Mouse (Mus musculus): ENCODE results near the gene Gm5129.
A peak's percentile ranks its signal among the peaks of the same experiment; 100 is the strongest.
"Not testable (repeated sequence)": the region's sequence is repeated elsewhere in the genome, so short reads cannot be mapped to it uniquely, and the experiment has no call there.

The Gm5129 gene

DNA sequence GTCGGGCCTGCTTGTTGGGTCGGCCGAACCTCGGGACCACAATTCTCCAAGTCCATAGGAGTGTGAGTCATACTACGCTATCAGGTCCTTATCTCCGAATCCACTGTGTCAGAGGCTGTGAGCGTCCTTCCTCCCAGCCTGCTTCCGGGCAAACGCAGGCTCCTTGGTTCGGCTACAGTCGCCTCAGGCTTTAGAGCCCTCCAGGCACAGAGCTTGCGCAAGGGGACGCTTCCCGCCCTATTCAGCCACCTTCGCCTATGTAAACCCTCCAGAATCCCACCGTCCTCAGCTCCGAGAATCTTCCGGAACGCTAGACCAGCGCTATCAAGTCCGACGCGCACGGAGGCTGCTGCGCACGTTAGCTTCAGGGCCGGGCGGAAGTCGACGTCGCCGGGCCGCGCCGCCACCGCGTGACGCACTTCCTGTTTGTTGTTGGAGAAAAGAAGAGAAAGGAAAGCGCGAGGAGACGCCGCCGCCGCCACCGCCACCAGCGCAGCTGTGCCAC, at the start of gene Gm5129, which contains the start of gene Dnajb6:
Gm5129 (minus strand) TSS at position 380 of the 505 bp plus-strand sequence.
Dnajb6 (plus strand) TSS at position 132 of the 505 bp plus-strand sequence.
- DNase-seq (ENCODE audit: low spot score in 2 of 2) = peak; percentile 99

DNA sequence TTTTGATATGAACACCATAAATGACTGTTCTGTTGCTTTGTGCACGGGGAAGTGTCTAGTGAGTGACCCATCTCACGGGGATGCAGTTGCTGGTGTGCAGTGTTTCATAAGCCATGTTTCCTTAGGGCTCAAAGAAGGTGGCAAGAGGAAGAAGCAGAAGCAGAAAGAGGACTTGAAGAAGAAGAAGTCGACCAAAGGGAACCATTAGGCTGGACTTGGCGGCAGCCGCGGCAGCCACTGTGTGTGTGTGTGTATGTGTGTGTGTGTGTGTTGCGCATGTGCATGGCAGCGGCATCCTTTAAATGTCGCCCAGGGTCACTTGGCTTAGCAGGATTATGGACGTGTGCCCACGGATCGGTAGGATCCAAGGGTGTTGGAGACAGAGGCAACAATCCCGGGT, 49.2 kb upstream of the Gm5129 start:
- DNase-seq (ENCODE audit: low spot score in 2 of 2) = not testable (repeated sequence)

DNA sequence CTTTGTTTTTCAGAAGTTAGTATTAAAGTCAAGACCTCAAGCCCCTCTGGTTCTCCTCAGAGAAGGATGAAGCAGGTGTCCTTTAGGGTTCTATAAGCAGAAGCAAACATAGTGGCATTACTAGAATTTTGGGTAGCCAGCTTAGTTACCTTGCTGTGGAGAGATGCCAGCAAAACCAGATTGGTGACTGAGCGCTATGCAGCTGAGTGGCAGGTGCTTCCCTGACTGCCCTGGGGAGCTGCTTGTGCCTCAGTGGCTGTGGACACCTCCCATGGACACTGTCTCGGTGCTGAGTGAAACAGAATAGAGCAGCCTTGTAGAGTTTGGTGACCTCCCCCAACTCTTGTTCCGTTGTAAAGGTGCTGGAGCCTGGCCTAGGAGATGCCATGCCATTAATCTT, 46.5 kb upstream of the Gm5129 start:
- DNase-seq (ENCODE audit: low spot score in 2 of 2) = no peak

DNA sequence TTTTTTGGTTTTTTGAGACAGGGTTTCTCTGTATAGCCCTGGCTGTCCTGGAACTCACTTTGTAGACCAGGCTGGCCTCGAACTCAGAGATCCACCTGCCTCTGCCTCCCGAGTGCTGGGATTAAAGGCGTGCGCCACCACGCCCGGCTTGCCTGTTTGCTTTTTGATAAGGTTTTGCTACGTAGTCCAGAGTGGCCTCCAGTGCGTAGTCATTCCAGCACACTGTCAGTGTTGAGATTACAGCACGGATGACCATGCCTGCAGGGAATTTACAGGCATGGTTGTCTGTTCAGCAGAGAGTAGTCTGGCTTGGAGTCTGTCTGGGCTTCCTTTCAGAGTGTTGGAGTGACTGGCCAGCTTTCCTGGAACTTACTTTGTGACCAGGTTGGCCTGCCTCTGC, 44.0 kb upstream of the Gm5129 start:
- DNase-seq (ENCODE audit: low spot score in 2 of 2) = not testable (repeated sequence)

DNA sequence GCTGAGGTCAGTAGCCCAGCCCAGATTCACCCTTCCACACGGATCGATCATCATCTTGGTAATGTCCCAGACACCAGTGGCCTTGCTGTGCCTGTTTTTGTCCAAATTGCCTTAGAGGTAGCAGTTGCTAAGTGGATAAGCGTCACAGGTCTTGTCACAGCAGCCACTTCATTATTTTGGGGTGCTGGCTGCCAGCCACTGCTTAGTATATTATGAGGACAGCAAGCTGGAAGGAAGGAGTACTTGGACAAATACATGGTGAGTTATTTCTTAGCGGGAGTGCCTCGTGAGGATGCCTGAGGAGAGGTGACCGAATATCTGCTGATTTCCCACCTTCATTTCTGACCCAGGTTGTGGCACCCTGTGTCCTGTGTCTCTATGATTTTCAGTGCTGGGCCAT, 42.3 kb upstream of the Gm5129 start:
- no peak for DNase-seq (ENCODE audit: low spot score in 2 of 2)

DNA sequence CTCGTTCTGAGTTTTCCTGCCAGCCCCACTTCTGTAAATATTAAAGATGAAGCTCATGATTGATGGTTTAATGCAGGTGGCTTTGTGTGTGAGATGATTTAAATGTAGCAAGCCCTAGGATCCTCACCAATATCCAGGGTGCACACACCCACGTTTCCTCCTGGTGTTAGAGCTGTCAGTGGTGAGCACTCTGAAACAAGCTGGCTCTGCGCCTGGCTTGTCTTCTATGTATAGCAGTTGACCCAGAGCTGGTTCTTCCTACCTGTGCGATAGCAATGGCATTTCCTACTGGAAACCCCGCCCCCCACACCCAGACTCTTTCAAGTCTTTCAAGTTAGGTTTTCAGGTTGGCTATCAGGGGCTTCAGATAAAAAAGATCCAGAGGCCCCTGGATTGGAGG, 39.7 kb upstream of the Gm5129 start:
- DNase-seq (ENCODE audit: low spot score in 2 of 2) = no peak

DNA sequence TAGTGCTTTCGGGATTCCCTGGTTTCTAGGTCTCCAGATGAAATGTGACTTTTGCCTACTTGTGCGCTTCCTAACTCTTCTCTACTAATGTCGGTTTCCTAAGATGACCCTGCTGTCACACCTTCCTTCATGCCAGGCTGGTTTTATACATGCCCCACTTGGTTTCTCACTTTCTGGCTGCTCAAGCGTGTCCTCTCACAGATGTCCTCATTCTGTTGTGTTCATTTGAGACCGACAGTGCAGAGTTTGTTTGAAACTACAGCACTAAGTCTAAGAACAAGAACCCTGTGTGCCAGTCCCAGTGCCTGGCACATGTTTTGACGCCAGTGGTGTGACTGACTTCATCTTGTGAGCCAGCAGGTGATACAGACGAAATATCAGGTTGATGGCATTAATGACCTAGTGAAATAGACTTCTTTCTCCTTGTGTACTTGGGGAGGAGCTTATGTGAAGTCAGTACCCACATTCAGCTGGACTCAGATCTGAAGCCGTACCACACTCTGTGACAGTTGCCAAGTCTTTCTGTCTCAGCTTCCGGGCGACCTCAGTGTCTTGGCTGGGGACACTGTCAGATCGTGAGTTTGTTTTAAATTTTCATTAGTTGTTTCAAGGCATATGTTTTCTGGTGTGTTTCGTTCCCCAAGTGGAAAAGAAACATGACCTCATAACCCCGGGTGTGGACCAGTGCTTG, 37.9 kb upstream of the Gm5129 start:
- no peak for DNase-seq (ENCODE audit: low spot score in 2 of 2)

DNA sequence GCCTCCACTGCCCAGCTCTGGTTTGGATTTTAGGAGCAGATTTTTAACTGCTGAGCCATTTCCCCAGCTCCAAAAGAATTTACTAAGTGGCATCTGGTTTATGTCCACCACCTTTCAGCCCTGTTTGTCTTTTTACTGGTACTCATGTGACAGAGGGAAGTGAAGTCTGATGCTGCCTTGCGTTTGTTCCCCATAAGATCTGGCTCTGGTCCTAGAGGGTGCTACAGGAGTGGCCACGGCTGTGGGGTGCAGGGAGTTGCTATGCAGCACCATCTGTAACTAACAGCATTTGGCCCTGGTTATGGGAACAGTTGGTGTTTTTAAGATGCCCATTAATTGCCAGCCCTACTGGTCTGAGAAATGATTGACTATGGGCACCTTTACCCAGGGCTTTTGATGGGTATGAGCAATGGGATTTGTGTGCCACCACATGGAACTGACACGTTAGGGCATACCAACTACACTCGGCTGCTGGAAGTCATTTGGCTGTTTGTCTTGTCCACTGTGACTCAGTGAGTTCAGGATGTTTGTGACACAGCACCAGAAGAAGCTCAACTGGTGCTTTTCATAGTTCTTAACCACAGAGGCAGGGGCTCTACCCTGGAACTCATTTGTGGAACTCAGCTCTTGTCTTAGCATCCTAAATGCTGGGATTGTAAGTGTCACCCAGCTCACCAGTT, 37.1 kb upstream of the Gm5129 start:
- DNase-seq (ENCODE audit: low spot score in 2 of 2) = no peak

DNA sequence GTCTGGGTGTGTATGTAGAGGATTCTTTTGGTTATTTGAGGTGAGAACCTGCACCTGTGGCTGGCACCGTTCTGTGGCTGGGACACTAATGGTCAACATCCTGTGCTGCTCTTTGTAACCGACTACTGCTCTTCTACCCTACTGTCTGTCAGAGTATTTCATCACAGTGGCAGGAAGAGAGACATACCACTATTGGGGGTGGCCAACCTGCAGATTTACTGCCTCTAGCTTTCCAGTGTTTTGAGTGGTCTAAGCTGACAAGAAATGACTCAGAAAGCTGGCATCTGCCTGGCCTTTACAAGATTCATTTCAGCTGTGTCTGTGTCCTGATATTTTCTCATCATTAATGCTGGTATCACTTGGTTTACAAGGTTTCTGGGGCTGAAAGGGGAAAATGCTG, 36.3 kb upstream of the Gm5129 start:
- DNase-seq (ENCODE audit: low spot score in 2 of 2) = no peak

DNA sequence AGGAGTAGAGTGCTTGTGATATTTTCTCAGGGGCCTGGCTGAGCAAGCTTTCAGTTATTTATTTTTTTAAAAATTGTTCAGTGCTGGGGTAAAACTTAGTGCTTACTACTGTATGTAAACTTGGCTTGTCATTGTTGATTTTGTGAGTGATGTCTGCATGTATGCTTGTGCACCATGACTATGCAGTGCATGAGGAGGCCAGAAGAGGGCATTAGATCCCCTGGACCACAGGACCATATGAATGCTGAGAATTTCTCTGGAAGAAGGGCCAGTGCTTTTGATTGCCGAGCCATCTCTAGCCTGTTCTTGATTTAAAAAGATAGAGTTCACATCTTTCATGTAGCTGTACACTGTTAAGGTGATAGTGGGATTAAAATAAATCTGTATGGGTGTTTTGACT, 35.2 kb upstream of the Gm5129 start:
- DNase-seq (ENCODE audit: low spot score in 2 of 2) = no peak

DNA sequence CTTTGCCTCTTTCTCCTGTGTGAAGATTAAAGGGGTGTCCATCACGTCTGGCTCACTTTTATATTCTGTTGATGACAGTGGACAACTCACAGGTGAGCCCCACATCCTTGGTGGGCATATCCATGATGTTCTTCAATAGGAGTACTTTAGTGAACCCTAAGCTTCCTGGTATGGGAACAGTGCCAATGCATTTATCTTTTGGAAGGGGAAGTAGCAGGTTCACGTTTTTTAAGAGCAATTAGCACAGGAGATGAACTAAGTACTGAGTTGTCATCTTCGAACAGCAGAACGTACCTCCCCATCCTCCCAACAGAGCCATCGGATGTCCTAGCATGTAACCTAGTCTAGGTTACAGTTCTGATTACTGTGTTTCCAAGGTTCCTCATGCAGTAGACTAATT, 23.6 kb upstream of the Gm5129 start:
- DNase-seq (ENCODE audit: low spot score in 2 of 2) = no peak

DNA sequence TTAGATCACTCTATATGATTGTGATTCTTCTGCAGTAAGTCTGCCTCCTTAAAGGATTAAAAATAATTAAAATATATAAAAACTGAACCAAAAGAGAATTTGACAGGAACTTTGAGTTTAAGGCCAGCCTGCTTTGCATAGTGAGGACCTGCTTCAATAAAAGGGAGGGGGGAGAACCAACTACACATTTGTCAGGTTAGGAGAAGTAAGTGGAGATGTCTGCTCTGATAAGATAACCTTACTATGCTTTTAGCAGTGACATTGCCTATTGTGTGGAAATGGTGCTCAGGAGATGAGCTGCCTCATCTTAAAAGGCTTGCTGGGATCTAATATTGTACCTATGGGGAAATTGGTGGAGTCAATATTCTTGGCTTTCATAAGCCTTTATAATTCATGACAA, 17.2 kb upstream of the Gm5129 start:
- no peak for DNase-seq (ENCODE audit: low spot score in 2 of 2)

DNA sequence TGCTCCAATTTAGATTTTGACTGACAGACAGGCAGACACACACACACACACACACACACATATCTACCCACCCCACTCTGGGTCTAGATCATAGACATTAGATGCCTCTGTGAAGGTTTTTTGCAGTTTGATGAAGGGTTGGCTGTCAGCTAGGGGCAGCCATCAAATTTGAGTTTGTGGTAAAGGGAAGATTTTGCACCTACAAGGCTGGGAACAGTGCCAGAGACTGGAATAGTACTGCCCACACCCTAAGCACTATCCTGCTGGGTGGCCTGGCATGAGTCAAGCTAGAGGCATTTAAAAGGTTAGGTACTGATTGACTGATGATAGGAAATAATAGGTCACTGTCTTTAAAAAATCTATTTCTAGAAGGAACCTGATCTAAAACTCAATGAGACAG, 15.6 kb upstream of the Gm5129 start:
- no peak for DNase-seq (ENCODE audit: low spot score in 2 of 2)

DNA sequence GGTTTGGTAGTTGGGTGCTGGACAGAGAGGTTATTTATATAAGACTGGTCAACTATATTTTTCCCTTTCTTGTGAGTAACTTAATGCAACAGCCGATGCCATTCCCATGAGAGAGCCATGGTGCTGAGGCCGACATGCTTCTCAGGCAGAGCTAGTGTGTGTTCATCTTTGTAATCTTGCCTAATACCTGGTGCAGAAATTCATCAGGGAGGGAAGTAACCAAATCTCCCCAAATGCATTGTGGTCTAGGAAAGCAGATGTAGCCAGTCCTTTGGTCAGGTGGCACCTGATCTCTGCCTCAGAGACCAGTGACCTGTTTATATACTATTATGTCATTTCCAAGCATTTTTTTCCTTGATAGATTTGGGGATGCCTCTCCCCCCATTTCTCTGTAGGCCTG, 11.9 kb upstream of the Gm5129 start:
- no peak for DNase-seq (ENCODE audit: low spot score in 2 of 2)

DNA sequence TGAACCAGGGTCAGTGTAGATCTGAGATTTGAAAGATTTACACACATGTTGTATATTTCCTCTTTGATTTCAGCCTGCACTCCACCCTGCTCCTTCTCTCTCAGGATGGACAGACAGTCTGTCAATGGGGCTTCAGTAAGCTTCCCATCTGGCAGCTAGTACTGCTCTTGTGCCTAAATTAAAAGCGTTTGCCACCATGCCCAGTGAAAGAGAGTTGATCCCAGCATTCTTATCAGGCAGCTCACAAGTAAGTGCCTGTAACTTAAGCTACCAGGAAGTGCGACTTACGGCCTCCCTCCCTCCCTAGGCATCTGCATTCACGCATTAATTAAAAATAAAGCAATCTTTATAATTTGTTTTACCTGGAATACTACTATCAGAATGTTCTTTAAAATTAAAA, 5.4 kb upstream of the Gm5129 start:
- no peak for DNase-seq (ENCODE audit: low spot score in 2 of 2)

DNA sequence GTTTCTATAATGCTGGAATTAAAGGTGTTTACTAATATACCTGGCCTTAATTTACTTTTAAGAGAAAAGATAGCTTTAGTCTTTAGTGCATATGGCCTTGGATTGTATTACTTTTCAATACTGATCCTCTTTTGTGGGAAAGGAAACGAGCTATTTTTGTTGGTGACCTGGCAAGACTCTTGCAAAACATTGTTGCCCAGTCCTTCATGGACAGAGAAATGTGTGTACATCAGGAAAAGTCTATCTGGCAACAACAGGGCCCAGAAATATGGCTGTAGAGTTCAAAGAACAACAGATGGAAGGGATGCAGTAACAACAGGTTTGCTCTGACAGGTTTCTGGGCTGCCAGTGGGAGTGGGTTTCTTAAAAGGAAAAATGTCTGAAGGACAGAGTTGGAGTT, 4.9 kb upstream of the Gm5129 start:
- no peak for DNase-seq (ENCODE audit: low spot score in 2 of 2)

DNA sequence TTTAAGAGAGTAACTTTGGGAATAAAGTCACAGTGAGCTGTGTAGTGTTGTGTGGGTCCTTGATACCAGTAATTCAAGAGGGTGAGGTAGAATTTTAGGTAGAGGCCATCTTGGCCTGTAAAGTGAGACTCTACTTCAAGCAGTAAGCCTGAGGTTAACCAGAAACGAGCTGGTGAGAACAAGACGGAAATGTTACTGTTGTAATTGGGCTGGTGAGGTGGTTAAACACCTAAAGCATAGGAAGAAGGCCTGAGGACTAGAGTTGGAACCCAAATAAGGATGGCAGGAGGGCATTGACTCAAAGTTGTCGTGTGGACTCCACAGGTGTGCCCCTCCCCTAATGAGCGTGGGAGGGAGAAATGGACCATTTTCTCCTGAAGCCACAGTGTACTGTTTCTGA, 2.3 kb upstream of the Gm5129 start:
- no peak for DNase-seq (ENCODE audit: low spot score in 2 of 2)

DNA sequence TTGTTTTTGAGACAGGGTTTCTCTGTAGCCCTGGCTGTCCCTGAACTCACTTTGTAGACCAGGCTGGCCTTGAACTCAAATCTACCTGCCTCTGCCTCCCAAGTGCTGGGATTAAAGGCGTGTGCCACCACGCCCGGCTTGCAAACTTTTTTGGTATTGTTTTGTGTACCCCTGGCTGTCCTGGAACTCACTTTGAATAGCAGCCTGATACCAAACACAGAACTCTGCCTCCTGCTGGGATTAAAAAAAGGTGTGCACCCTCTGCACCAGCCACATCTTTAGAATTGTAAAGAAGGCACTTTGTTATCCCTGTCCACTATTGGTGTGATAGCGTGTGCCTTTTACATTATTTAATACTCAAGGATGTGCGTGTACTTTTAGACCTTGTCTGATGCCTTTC, 1.7 kb upstream of the Gm5129 start:
- no peak for DNase-seq (ENCODE audit: low spot score in 2 of 2)

DNA sequence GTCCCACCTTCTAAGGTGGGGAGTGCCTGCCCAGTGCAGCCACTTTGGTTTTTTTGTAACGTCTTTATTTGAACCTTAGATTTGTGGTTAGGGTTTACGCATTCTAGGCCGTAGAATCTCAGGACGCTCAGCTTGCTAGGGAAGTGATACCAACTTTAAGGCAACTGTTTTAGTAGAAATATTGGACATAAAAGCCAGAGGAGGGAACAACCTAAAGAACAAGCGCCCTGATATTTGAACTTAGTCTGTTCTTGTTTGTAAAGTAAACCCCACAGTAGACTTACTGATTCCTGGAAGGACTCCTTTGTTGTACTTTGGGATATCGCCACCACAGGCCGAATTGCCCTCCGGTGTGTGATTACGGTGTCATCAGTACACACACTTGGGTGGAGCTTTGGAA, 1.2 kb upstream of the Gm5129 start:
- DNase-seq (ENCODE audit: low spot score in 2 of 2) = no peak

DNA sequence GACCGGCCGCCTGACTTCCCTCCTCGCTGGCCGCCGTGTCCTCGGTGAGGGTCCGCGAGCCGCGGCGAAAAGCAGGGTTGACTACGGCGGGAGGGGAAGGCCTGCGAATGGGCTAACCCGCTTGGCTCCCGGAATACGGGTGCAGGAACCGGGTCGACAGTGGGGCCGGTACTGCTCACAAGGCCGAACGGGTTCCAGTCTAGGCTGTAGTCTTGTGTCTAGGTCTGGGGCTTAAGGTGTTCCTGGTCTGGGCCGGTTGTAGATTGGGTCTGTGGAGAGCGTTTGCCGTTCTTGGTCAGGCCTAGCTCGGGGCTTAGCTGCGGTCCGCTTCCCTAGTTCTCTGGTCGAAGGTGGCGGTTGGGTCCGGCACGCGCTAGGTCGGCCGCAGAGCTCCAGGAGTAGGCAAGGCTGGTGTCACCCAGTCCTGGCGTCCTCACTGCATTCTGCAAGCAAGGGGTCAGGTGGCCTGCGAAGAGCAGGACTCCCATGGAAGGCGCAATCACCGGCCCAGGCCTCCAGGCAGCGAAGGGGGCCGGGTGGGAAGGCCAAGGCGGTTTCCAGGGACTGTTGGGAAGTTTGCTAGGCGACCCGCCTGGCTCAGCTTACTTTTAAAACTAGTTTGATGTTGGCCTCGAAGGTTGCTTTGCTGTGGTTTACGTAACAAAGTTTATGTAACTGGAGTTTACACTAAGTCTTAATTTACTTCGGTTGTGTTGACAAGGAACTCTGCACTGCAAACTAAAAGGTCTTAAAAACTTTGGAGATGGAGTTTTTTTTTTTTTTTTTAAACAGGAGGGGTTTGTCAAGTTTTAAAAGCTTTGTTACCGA, 551 bp upstream of the Gm5129 start:
- peak in 1 of 2 experiments; percentile 56 for DNase-seq (ENCODE audit: low spot score in 2 of 2)

DNA sequence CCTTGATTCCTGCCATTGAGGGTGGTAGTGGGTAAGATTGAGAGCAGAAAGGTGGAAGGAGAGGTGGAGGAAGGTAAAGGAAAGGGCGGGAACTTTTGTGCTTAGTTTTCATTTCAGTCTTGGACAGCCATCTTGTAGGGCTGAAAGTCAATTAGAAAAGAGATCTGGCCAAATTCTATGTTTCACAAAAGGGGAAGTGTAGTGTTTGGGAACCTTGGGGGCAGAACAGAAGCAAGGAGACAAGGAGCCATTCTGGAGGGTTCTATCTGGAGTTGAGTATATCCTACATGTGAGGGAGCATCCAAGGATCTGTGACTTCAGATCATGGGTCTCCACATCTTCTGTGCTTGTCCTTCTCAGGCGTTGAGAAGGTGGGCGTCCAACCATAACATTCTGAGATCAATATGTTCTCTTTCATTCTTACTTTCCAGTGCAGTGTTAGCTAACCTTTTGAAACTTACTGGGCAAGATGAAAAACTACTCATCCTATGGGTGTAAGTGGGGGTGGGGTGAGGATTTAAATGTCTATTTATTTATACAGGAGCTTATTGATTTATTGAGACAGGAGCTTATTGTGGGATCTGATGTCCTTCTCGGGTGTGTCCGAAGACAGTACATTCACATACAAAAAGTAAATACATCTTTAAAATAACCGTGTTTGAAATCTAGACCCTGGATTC, 765 bp downstream of the Gm5129 start:
- DNase-seq (ENCODE audit: low spot score in 2 of 2) = no peak

DNA sequence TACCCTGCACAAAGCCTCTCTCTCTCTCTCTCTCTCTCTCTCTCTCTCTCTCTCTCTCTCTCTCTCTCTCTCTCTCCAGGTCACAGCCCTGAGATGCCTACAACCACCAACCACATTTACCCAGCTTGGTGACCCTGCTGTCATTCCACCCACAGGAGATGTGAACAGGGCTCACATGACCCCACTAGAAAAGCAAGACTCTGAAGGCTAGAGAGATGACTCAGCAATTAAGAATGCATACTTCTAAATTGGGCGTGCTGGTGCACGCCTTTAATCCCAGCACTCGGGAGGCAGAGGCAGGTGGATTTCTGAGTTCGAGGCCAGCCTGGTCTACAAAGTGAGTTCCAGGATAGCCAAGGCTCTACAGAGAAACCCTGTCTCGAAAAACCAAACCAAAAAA, 9.7 kb downstream of the Gm5129 start:
- DNase-seq (ENCODE audit: low spot score in 2 of 2) = not testable (repeated sequence)
